Mouse (Mus musculus) right cerebral cortex, postnatal 14 days (tissue): ENCODE results near the gene Ceacam20.
"Not testable (repeated sequence)": the region's sequence is repeated elsewhere in the genome, so short reads cannot be mapped to it uniquely, and the experiment has no call there.

Source experiments
- DNase-seq: peaks from one replicate; pipeline ENCODE4 v3.0.0; 2022

Ceacam20 gene

GRCm38 (mm10) chr7:19964985-19965579, at the start of gene Ceacam20:
Gene Ceacam20 (plus strand): TSS chr7:19965412.
- DNase-seq = no peak

DNA sequence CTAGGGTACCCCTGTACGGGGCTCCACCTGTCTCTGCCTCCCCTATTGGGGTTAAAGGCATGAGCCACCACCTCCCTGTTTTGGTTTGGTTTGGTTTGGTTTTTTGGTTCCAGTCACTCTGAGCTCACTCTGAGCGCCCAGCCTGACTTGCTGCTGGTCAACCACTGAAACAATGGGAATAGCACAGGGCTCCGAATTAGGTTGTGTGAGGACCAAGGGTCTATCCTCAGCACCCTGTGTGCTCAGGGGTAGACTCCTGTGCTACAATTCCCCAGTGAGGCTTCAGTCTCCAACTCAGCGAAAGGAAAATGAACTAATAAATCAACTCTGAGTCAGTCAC, 45.1 kb upstream of the Ceacam20 start:
- no peak for DNase-seq

GRCm38 (mm10) chr7:19920506-19921261, 44.5 kb upstream of the Ceacam20 start, which contains the start of gene Pvr:
Gene Pvr (minus strand): TSS chr7:19921160.
- DNase-seq = peak; percentile 70

DNA sequence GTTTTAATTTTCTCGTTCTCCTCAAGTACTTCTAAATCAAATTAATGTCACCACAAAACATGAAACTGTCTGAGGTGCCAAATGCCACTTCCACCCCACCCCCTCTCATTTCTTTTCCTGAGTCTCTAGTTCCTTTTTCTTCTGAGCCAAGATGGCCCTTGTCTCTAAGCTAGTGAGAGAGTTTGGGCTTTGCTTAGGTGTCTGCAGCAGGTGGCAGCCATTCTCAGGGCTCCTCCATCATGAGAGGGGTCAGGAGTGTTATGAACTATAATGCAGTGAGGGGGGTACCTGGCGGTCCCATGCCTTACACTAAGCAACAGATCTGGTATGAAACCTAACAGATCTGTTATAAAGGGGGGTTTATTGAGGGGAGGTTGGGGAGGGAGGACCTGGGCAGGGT, 41.9 kb upstream of the Ceacam20 start:
- DNase-seq = no peak

- DNase-seq = no peak
Measured at GRCm38 (mm10) chr7:19923797-19924196, 41.4 kb upstream of the Ceacam20 start.

GRCm38 (mm10) chr7:19925376-19925775, 39.8 kb upstream of the Ceacam20 start:
- DNase-seq = no peak

DNA sequence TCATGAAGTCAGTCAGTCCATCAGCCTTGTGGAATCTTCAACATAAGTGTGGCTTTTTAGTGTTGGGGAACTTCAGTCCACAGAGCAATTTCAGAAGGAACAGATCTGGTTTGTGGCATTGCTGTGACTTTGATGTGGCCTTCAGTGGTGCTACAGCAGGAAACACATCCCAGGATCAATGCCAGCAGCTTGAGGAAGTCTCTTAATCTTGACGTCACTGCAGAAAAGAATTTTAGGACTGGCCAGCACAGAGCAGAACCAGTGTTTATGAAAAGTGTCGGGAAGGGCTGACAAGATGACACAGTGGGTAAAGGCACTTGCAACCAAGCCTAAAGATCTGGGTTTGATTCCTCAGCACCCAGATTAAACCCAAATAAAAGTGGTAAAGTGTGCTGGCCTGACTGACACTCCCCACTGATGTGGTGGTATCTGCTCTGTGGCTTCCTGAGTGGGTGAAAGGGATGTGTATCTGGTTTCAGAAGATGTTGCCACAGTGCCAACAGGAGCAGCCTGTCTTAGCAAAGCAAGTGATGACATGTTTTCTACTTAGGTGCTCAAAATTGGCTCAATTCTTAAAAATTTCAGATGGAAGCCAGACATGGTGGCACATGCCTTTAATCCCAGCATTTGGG, 38.2 kb upstream of the Ceacam20 start:
- no peak for DNase-seq

GRCm38 (mm10) chr7:19928486-19928885, 36.7 kb upstream of the Ceacam20 start:
- DNase-seq = no peak

DNA sequence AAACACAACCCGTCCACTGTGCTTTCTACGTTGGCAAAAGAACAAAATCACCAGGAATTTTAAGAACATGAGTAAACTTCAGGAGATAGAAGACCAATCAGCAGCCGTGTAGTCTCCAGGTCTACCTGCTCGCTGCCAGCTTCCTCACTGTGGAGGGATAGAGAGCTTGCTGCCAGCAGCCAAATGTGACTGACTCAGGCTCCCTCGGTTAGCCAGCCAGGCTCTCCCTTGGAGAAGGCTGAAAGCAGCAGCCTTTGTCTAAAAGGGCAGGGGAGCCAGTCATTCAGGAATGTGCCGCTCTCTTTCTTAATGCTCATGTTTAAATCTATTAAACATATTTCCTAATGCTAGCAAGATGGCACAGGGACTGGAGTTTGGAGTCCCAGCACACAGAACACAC, 34.7 kb upstream of the Ceacam20 start:
- not testable (repeated sequence) for DNase-seq

DNA sequence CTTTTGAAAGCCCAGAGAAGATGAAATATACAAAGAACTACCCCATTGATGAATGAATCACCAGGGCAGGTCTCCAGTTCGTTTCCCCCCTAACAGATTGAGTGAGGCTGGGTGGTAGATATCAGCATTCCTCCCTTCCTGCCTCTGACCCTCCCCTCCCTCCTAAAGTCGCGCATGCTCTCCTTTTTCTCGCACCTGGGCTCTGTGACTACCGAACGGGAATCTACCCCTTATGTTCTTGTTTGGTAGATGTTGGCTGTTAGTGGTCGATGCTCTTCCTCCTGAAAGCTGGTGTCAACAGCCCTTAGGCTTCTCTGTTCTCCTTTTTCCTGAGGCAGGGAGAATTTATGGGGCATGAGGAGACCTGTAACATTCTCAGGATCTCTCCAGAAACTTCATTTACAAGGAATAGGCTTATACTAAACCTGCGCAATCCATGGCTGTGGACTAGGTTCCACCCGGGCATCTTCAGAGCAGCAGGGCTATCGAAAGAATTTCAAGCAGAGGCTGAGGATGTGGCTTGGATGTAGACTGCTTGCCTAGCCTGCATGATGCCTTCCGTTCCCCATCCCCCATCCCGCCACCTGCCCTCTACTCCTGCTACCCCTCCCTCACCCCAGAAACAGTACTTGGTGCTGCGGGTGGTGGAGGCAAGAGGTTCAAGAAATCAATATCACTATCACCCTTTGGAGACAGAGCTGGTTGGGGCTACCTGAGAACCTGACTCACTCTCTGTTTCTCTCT, 32.9 kb upstream of the Ceacam20 start:
- DNase-seq = no peak

DNA sequence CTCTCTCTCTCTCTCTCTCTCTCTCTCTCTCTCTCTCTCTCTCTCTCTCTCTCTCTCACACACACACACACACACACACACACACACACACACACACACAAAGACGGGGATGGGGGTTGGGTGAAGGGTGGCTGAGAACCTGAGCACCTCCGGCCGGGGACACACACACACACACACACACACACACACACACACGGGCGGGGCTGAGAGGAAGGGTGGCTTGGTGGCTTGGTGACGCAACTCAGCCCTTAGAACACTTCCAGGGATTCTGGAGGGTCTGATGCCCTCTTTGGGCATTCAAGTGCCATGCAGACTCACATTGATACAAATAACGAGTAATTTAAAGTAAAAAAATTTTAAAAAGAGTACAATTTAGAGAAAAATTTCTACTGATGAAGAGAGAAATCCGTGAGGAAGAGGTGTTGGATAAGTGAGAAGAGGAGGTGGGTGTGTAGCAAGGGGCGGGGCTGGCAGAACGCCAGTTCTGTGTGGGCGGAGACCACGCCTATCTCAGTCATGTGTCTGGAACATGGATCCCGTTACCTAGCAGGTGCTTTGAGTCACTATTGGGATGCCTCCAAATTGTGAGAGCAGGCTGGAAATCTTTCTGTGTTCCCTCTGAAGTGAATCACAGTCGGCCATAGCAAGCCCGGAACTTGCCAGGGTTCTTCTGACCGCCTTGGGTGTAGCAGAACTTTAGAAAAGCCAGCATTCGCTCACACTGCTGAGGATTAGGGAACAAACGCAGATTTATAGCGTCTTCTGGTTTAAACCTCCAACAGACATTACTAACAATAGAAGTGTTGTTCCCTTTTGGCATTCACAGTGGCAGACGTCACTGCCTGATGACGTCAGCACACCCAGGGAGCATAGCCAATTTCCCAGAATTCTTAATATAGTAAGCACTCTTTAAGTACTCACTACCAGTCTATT, 32.1 kb upstream of the Ceacam20 start:
- peak; percentile 79 for DNase-seq

DNA sequence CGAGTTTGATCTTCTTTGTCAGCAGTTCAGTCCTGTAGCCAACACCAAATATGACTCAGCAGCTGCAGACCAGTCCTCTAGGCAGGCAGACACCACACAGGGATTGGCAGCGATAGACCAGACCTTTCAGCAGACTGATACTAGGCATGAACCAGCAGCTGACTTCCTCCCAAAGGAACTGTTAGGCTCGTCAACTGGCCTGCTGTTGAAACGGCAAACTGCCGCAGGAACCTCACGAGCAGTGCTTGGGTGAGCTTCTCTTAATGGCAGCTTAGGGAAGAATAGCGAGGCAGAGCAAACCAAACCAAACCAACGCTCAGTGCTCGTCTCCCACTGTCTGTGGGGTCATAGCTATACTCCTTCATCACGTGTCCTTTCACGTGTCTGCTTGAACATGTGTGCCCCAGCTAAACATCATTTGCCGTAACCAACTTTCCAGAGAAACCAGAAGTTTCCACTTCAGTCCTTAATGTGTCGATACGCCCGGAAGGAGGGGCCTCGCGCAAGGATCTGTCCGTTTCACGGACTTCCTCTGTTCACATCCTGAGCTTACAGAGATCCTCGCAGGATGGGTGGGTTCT, 30.0 kb upstream of the Ceacam20 start:
- DNase-seq = no peak

DNA sequence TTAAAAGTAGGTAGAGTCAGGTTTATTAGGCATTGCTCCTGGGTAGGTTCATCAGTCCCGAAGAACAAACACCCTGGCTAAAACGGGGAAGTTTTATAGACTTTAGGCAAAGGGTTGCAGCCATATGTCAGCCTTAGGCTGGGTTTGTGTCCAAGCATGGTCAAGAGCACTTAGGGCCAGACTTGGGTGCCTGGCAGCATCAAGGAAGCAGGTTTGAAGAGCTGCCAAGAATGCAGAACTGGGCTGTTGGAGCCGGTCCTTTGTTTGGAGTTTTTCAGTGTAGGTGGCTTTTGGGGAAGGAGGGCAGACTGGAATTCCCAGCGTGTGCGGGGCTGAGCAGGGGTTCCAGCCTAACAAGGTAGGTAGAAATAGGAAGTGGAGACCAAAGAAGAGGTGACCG, 29.3 kb upstream of the Ceacam20 start:
- no peak for DNase-seq

DNA sequence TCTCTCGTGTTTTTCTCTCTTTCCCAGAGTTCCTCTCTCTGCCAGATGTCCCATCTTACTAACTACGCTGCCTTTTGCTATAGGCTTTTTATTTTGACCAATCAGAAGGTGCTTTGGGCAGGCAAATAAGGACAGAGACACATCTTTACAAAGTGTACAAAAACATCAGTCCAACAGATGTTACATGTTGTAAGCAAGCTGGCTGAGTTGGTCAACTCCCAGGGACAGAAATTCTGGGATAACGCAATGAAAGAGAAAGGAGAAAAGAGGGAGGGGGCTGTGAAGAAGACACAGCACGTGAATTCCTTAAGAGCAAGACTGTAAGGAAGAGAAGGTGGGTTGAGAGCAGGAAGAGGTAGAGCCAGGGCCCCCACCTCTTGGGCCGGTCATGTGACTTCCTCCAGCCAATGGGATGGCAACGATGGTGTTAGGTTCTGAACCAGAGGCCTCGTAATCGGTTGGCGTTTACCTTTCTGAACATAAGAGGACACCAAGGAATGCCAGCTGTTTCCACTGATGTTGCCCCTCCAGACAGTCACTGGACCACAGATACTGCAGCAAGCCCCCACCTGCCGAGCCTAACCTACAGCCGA, 27.9 kb upstream of the Ceacam20 start:
- DNase-seq = no peak

DNA sequence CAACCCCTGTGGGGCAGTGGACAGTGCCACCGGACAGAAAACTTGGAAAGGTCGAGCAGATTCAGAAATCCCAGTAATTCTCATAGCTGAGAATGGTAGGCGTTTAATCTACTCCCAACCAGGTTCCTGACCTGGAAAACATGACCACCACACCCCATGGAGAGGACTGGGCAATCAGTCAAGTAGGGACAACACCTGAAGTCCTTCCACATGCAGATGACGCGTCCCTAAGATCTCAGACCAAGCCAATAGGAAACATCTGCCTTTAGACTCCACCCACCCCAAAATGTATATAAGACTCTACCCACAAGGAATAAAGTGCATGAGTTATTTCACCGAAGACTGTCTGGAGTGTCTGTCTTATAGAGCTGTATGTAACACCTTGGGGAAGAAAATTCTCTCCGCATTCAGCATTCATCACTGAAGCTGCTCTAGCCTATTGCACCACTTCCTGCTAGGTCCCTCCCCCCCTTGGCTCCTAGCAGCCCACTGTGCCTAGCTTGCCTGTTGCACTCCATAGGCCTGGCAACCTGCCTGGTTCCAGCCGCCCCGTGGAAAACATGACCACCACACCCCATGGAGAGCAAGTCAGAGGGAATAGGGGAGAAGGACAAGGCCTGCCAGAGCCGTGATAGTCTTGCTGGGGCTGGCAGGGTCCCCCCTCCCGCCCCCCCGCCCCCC, 25.5 kb upstream of the Ceacam20 start:
- DNase-seq = peak; percentile 53

GRCm38 (mm10) chr7:19940256-19940655, 25.0 kb upstream of the Ceacam20 start:
- no peak for DNase-seq

- DNase-seq = no peak
Measured at GRCm38 (mm10) chr7:19944709-19945108, 20.5 kb upstream of the Ceacam20 start.

GRCm38 (mm10) chr7:19945201-19945600, 20.0 kb upstream of the Ceacam20 start:
- no peak for DNase-seq

DNA sequence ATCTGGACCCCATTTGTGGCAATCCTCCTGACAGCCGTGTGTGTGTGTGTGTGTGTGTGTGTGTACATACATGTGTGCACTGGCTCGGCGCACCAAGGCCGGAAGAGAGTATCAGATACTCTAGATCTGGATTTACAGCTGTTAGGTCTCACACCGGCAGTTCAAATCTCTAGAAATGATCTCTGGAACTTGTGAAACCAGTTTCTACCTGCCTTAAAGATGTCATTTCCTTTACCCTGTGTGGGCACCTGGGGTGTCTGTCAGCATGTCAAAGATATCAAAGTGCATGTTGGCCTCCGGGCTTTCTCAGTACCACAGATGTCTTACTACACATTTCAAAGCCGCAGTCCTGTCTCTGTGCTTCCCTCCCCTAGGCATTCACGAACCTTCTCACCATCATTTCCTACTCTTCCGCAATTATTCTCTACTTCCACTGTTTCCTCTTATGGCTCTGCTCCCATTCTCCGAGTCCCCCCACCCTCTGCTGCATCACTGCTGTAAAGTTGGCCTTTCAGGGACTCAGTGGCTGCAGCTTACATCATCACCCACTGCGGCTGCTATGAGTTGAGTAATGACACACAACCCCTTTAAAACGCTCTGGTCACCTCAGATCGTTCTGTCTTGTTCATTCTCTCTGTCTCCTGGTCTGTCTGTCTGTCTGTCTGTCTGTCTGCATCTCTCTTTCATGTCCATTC, 19.2 kb upstream of the Ceacam20 start:
- DNase-seq = no peak

- DNase-seq = no peak
Measured at GRCm38 (mm10) chr7:19948956-19949355, 16.3 kb upstream of the Ceacam20 start.
